Mouse (Mus musculus): ENCODE measurements around the gene Fbxo21.

Fbxo21 gene

DNA sequence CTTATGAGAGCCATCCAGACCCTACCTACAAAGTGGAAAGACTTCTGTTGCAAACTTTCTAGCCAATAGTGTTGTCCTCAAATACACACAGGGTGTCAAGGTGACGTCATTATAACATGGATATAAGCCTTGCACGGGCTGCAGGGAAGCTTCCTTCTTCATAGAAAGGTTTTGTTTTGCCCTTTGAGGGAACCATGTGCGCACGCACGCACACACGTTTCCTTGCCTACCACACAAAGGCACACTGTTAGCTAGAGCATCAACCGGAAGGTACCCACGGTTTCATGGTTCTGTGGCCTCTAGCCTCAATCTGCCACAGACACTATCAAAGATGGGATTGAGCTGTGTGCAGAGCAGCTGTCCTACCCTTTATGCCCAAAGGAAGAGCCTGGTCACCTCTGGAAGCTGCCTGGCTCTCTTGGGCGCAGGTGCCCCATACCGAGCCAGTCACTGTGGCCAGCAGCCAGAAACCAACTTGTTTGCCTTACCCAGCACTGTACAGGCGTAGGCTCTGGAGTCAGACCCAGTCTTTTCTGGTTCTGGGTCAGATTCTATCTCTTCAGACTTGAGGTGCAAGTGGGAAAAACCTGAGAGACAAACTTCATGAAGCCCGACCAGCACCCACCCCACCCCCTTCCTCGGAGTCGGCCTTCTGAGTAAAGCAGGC lies 70.7 kb downstream of the Fbxo21 start:
- peak; percentile 52 to 68 for DNase-seq

DNA sequence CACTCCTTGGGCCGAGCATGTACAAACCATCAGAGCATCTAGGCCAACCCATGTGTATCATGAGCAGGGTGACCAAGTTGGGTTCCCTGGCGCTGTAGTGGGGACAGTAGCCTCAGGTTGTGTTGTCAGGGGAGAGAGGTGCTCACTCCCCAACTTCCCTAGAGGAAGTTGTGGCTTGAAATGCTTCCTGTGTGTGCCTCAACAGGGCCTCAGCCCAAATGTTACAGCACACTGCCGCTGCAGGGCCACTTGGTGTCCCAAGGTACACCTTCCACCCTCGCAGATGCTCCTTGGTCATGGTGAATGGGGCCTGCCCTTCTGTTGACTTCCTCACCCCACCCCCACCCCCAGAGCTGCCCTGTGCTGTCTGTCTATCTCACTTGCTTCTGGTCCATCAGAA lies 71.9 kb downstream of the Fbxo21 start:
- no peak for DNase-seq

DNA sequence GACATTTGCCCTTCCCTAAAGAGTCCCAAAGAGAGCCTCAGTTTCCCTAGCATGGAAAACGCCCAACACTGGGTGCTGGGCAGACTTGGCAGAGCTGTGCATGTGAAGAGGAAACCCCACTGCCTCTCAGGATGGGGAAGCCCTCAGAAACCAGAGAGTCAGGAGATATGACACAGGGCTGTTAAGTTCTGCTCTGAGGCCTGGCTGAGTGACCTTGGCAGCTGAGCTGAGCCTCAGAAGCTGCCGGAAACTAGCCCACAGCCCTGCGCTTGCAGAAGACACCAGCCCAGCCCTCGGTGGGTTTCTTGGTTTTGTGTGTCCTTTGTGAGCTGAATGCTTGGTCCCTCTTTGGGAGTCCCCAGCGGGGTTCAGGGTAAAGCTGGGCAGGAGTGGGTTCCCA lies 72.4 kb downstream of the Fbxo21 start:
- no peak for DNase-seq

DNA sequence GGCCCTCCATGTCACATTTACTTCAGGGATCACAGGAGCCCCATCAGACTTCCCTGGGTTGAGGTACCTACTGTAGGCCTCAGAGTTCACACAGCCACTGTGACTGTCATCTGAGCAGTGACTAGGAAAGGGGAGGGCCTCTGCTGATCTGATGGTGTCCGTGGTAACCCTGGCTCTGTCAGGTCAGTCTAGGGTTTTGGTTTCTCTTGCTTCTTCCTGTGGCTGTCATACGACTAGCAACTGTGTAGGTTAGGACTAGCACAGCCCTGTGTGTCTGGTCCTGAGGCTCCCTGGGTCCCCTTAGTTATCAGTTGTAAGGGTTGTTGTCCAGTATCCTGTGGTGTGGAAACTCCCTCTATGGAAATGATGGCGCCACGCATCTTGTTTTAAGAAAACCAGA lies 74.2 kb downstream of the Fbxo21 start:
- no peak for DNase-seq

- peak; percentile 88 to 92 for DNase-seq
Measured at GRCm38 (mm10) chr5:118051981-118052662, 75.6 kb downstream of the Fbxo21 start.

DNA sequence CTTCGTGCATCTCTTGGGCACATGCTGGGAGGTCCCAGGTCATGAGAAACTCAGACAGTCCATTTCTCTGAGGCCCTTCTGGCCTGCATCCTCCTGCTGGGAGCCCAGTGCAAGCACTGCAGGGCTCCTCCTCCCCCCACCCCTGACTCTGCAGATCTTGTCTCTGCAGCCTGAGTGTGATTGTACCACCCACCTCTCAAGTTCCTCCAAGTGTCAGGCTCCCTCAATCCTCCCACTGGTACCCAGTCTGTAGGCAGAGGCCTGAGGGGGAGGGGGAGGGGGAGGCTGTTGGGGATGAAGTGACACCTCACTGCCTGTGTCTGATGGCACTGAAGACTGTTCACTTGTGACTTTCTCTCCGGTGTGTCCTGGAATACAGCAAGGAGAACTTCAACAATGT lies 76.7 kb downstream of the Fbxo21 start:
- DNase-seq, result no peak

GRCm38 (mm10) chr5:118057508-118058111 lies 81.1 kb downstream of the Fbxo21 start:
- DNase-seq, result peak in 1 of 2 experiments; percentile 46

DNA sequence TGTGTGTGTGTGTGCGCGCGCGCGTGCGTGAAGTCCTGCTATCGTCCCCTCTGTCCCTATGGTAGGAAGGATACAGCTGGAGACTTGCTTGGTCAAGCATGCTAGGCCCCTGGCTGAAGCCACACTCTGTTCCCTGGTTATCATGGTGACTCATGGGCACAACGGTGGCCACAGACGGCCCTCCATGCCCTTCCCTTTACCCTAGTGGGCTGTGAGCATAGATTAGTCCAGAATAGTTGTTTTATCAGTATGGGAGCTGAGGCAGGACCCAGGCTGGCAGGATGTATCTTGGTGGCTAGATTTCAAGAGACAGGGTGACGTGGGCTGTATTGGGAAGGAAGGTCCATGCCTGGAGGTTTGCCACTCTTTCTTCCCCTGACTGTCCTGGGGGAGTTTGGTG lies 82.3 kb downstream of the Fbxo21 start:
- no peak for DNase-seq

- no peak for DNase-seq
Measured at GRCm38 (mm10) chr5:118059646-118060045, 83.1 kb downstream of the Fbxo21 start.

All from kidney, postnatal 25 days (tissue).